Comparison of ENCODE assay signal across 14 mouse cellular contexts in genomic region chr2:17671566-17671965, GRCm38 (mm10). TPM values are rescaled to one million over a fixed set of nuclear protein-coding genes. Genes with fewer than 3 reads are reported as not detected.
DNase-seq lines count a peak whose midpoint lies in the region; ATAC-seq and TF ChIP-seq lines count a peak whose summit lies in the region.
"Had no signal": no experiment of that assay in that cellular context is flagged by ENCODE, and none has a peak within 500 bp of the region (broad histone marks: within the 10 kb centered on the region; RNA-seq: fewer than 3 reads in every experiment).

No protein-coding gene starts in this region.

- peak overlapping the region; percentile 10; the same call in 1 of the 2 replicates for H3K27ac ChIP-seq in hindbrain, embryonic 13.5 days
- H3K27ac ChIP-seq in hindbrain, embryonic 12.5 days = no peak overlapping the region
- peak overlapping the region; percentile 52 for H3K27ac ChIP-seq in spleen, adult 2 months (ENCODE audit: insufficient read depth, low read length)
- H3K27ac ChIP-seq: midbrain, embryonic 12.5 days had no signal

- 69% methylated on average over 8 of the region's 8 CpGs for WGBS in hindbrain, embryonic 13.5 days
- WGBS in hindbrain, embryonic 12.5 days = 63% methylated on average over 8 of the region's 8 CpGs
- WGBS in spleen, adult 2 months = 50% methylated on average over 8 of the region's 8 CpGs

- no peaks in the 10 kb centered on the region for H3K9me3 ChIP-seq in hindbrain, embryonic 13.5 days
- no peaks in the 10 kb centered on the region for H3K9me3 ChIP-seq in hindbrain, embryonic 12.5 days (replicated peaks)
- H3K9me3 ChIP-seq: midbrain, embryonic 12.5 days had no signal

- no peak overlapping the region for H3K4me2 ChIP-seq in hindbrain, embryonic 13.5 days
- H3K4me2 ChIP-seq in hindbrain, embryonic 12.5 days (replicated peaks) = no peak overlapping the region
- H3K4me2 ChIP-seq: liver, embryonic 11.5 days; midbrain, embryonic 12.5 days had no signal

- H3K4me1 ChIP-seq in hindbrain, embryonic 13.5 days (replicated peaks) = peaks cover 25% of the 10 kb centered on the region
- peaks cover 16% of the 10 kb centered on the region; the same call in 1 of the 2 replicates for H3K4me1 ChIP-seq in hindbrain, embryonic 12.5 days
- H3K4me1 ChIP-seq in spleen, adult 2 months (ENCODE audit: control insufficient read depth, insufficient read depth, insufficient read length) = no peaks in the 10 kb centered on the region

- TF ChIP-seq POLR2A in spleen, adult 2 months (IDR thresholded peaks at IDR 0.05; ENCODE audit: low read depth, low read length) = no peak

- TF ChIP-seq CTCF in spleen, adult 2 months (IDR thresholded peaks at IDR 0.05; ENCODE audit: extremely low read depth, insufficient read depth, insufficient read length, insufficient replicate concordance) = no peak

- no peaks in the 10 kb centered on the region for H3K36me3 ChIP-seq in hindbrain, embryonic 13.5 days
- H3K36me3 ChIP-seq in hindbrain, embryonic 12.5 days = no peaks in the 10 kb centered on the region
- no peaks in the 10 kb centered on the region for H3K36me3 ChIP-seq in spleen, adult 2 months (ENCODE audit: control insufficient read depth, insufficient read depth, low read length)
- H3K36me3 ChIP-seq: midbrain, embryonic 12.5 days had no signal

- no peak overlapping the region for H3K4me3 ChIP-seq in hindbrain, embryonic 13.5 days
- no peak overlapping the region for H3K4me3 ChIP-seq in hindbrain, embryonic 12.5 days
- H3K4me3 ChIP-seq in spleen, adult 2 months (ENCODE audit: extremely low read depth, insufficient read depth, insufficient read length) = no peak overlapping the region
- H3K4me3 ChIP-seq: midbrain, embryonic 12.5 days had no signal

- H3K9ac ChIP-seq in hindbrain, embryonic 13.5 days = no peak overlapping the region
- no peak overlapping the region for H3K9ac ChIP-seq in hindbrain, embryonic 12.5 days
- H3K9ac ChIP-seq: midbrain, embryonic 12.5 days had no signal

- DNase-seq in spleen, adult 2 months (ENCODE audit: low read depth in 1 of 2, low spot score in 2 of 2) = peak; percentile 16 to 53
- no peak for DNase-seq in spleen, postnatal 14 days (ENCODE audit: low spot score in 2 of 2)
- DNase-seq in naive thymus-derived CD4-positive, alpha-beta T cell, adult 2 months (ENCODE audit: low read depth) = peak; percentile 83
- DNase-seq in adipocyte (ENCODE audit: low spot score) = no peak
- no peak for DNase-seq in heart, postnatal 4 days
- no peak for DNase-seq in layer of hippocampus, adult 8-10 months (ENCODE audit: low spot score in 2 of 2)
- DNase-seq: cerebellum, adult 8-10 months; heart, postnatal 14 days had no signal

- no peaks in the 10 kb centered on the region for H3K27me3 ChIP-seq in hindbrain, embryonic 13.5 days
- 0 out of 2 replicates have a peak, but pooled peaks cover 4% of the 10 kb centered on the region for H3K27me3 ChIP-seq in hindbrain, embryonic 12.5 days
- H3K27me3 ChIP-seq in spleen, adult 2 months (ENCODE audit: control insufficient read depth, insufficient read depth, low read length) = no peaks in the 10 kb centered on the region

- ATAC-seq in hindbrain, embryonic 13.5 days (ENCODE audit: low FRiP score) = no peak
- ATAC-seq in hindbrain, embryonic 12.5 days (ENCODE audit: low FRiP score) = no peak
- ATAC-seq: forebrain, embryonic 14.5 days; intestine, postnatal 0 days had no signal

RNA-seq across cellular contexts. Expression of gene Nebl, which starts 59.7 kb away (rescaled TPM):
- polyA plus RNA-seq in hindbrain, embryonic 13.5 days (2015; fragmentation: Nextera tagmentation; extraction: Ambion mirVana) = 8.9 TPM in 2 replicates
- 9.7 and 11.2 TPM in 2 replicates for polyA plus RNA-seq in hindbrain, embryonic 12.5 days (2016; fragmentation: Nextera tagmentation; extraction: Ambion mirVana)
- 6.5 and 7.3 TPM in 2 replicates for polyA plus RNA-seq in spleen, adult 2 months (2012; rRNA removed)
- 100 to 1,000 TPM; 507 to 513 TPM for total RNA-seq in heart, postnatal 4 days (2021)
- total RNA-seq in layer of hippocampus, adult 8-10 months (2022) = 100 to 1,000 TPM; 128 to 142 (median 137) TPM

Comparison
In these comparisons a context has a peak if more than half of its experiments do, and no peak if none do; other contexts are left out.
1. DNase-seq: peak in spleen, adult 2 months (2 of 2) and naive thymus-derived CD4-positive, alpha-beta T cell, adult 2 months (single experiment); none in spleen, postnatal 14 days (0 of 2), adipocyte (single experiment), heart, postnatal 4 days (single experiment) and layer of hippocampus, adult 8-10 months (0 of 2).